Mouse (Mus musculus) neural tube, embryonic 13.5 days (tissue): ENCODE measurements around the gene Sema5b. TPM values are rescaled to one million over a fixed set of nuclear protein-coding genes. Genes with fewer than 3 reads are reported as not detected.

Source experiments
- ATAC-seq: fragments of 200-750 bp; cut with Nextera tagmentation; 2 replicates; pipeline ENCODE4 v1.8.0; 2017; ENCODE audit warnings: low read depth, mild to moderate bottlenecking, moderate TSS enrichment, moderate library complexity
- H3K27ac ChIP-seq: fragments of 300-500 bp; sonication (generic); replicated peaks from 2 replicates; pipeline ENCODE4 v1.5.1; 2015; ENCODE audit warnings: moderate library complexity, mild to moderate bottlenecking, inconsistent platforms
- H3K27me3 ChIP-seq: fragments of 300-500 bp; sonication (generic); 2 replicates; pipeline ENCODE4 v1.6.1; 2015; ENCODE audit warnings: mild to moderate bottlenecking, inconsistent platforms
- H3K36me3 ChIP-seq: fragments of 300-500 bp; sonication (generic); 2 replicates; pipeline ENCODE4 v1.6.1; 2015; ENCODE audit warnings: mild to moderate bottlenecking, inconsistent platforms
- H3K4me1 ChIP-seq: fragments of 300-500 bp; sonication (generic); replicated peaks from 2 replicates; pipeline ENCODE4 v1.6.1; 2015; ENCODE audit warnings: inconsistent platforms
- H3K4me2 ChIP-seq: fragments of 300-500 bp; sonication (generic); 2 replicates; pipeline ENCODE4 v1.6.1; 2015; ENCODE audit warnings: inconsistent platforms, mild to moderate bottlenecking, moderate library complexity
- H3K4me3 ChIP-seq: fragments of 300-500 bp; sonication (generic); 2 replicates; pipeline ENCODE4 v1.5.1; 2015; ENCODE audit warnings: mild to moderate bottlenecking, inconsistent platforms
- H3K9ac ChIP-seq: fragments of 300-500 bp; sonication (generic); 2 replicates; pipeline ENCODE4 v1.6.1; 2015; ENCODE audit warnings: moderate library complexity, mild to moderate bottlenecking, inconsistent platforms
- H3K9me3 ChIP-seq: fragments of 300-500 bp; sonication (generic); 2 replicates; pipeline ENCODE4 v1.6.1; 2016; ENCODE audit warnings: inconsistent platforms
- WGBS: fragments of 180-500 bp; shearing (Covaris S2); methylation state at CpG from one replicate; pipeline ENCODE4 v1.1.7; 2015; 5-methylcytosine and 5-hydroxymethylcytosine counted together
- polyA plus RNA-seq: library from polyadenylated mRNA; unstranded; fragments of >200 nt; fragmentation: Nextera tagmentation; extraction: Ambion mirVana; gene quantifications from 2 replicates; pipeline ENCODE4 v1.2.1, GENCODE M21; 2015

Sema5b gene
- polyA plus RNA-seq, 1 experiment from 2014 or later = 24.0 TPM

DNA sequence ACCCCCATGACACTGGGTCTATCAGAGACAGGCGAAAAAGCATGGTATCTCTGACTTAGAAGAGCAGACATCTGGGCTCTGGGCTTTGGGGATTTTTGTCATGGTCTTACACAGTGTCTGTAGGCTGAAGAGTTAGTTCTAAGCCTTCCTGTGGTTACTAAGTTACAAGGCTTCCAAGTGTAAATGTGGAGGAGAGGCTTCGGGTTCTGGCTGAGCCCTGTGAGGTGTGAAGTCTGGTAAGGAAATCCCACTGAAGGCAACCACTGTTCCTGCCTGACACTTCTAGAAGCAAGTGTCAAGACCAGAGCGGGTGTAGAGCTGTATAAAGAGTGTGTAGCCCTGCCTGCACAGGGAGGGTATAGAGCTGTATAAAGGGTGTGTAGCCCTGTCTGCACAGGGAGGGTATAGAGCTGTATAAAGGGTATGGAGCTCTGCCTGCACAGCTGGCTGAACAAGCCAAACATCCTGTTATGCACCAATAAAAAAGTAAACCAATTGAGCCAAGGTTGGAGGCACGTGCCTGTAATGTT lies 42.7 kb downstream of the Sema5b start:
- Histone ChIP-seq H3K4me3 (no peak overlapping the region), H3K9ac (no peak overlapping the region), H3K27me3 (no peaks in the 10 kb centered on the region; the same call in 1 of the 2 replicates), H3K9me3 (no peaks in the 10 kb centered on the region), H3K4me1 (peaks cover 84% of the 10 kb centered on the region), H3K27ac (no peak overlapping the region), H3K36me3 (no peaks in the 10 kb centered on the region), H3K4me2 (no peak overlapping the region)
- 64% methylated on average over 4 of the region's 4 CpGs for WGBS
- no peak for ATAC-seq

DNA sequence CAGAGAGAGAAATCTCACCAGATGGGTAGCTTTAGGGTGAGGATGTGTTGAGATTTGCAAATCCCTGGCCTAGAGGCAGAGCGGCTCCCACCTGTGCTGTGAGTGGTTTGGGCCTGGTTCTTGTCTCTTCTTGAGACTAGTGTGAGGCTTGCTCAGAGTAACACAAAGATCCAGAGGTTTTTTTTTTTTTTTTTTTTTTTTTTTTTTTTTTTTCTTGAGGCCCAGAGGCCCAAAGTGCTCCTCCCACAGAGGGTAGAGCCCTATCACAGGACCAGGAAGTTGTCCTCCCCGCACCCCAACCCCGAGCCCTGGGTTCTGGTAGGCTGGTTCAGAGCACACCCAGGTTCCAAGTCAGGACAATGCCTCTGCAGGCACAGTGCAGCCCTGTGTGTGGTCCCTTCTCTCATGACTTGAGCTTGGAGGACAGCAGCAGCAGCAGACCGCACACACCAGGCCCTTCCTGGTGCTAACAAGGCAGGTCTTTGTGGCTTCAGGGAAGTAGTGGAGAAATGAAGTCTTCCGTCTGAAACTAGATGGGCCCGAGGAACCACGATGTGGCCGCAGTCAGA lies 44.3 kb downstream of the Sema5b start:
- Histone ChIP-seq H3K4me1 (peaks cover 94% of the 10 kb centered on the region), H3K36me3 (no peaks in the 10 kb centered on the region), H3K9me3 (no peaks in the 10 kb centered on the region), H3K9ac (no peak overlapping the region), H3K4me3 (no peak overlapping the region), H3K27ac (no peak overlapping the region; the same call in 1 of the 2 replicates), H3K4me2 (no peak overlapping the region), H3K27me3 (no peaks in the 10 kb centered on the region)
- no peak for ATAC-seq
- WGBS = 61% methylated on average over 8 of the region's 8 CpGs

DNA sequence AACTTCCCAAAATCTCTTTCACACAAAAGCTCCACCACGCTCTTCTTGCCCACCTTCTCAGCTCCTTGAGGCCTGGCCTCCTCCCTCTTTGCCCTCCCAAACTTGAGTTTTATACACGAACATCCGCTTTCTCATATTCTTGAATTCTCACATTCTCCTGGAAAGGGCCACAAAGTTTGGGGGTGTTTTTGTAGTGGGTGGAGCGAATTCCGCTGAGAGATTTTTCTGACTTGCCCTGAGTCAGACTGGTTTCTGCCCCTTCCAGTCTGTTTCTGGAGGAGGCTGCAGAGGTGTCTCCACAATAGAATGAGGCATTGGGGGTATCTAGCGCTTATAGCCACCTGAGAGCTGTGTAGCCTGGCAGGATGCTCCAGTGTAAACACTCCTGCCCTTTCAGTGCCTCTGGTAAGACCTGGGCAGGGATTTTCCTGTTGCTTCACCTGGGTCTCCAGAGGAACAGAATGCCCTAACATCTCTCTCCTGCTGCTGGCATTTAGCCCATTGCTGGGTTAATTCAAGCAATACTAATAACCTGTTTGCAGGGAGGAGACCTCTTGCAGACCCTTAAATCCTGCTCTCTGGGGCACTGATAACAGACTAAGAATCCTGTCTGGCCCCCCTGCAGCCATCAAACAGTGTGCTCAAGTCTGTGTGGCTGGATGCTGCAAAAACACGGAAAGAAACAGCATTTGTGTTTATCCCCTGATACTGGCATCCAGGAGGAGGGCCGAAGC lies 46.3 kb downstream of the Sema5b start:
- 48% methylated on average over 8 of the region's 8 CpGs for WGBS
- H3K4me3 ChIP-seq = no peak overlapping the region
- peak overlapping the region; percentile 76 for H3K27ac ChIP-seq
- no peaks in the 10 kb centered on the region for H3K27me3 ChIP-seq
- H3K9ac ChIP-seq = peak overlapping the region; percentile 58; the same call in 1 of the 2 replicates
- peak overlapping the region; percentile 47 for H3K4me2 ChIP-seq
- no peaks in the 10 kb centered on the region for H3K9me3 ChIP-seq
- H3K36me3 ChIP-seq = no peaks in the 10 kb centered on the region
- H3K4me1 ChIP-seq = peaks cover 93% of the 10 kb centered on the region
- ATAC-seq = 0 out of 2 replicates have a peak, but pooled peaks have one; percentile 0

DNA sequence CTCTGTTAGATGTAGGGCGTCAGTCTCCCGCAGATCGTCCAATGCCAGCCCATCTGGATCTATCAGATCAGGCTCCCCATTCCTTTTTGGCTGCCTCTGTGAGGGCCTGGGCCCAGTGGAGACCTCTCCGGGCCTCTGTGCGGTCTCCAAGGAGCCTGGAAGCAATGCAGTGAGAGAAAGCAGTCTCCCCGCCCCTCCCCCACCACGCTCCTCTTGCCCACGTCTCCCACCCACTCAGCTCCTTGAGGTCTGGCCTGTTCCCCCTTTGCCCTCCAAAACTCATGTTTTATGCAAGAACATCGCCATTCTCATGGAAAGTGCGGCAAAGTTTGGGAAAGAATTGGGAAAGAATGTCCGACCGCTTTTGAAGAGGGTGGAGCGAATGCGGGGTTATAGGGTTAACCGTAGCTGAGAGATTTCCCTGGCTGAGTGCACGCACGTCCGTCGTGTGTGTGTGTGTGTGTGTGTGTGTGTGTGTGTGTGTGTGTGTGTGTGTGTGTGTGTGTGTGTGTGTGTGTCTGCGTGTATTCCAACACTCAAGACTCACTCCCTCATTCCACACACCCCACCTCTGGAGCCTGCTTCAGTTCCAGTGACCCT lies 47.0 kb downstream of the Sema5b start:
- peak; percentile 70 for ATAC-seq
- Histone ChIP-seq H3K9me3 (no peaks in the 10 kb centered on the region), H3K4me2 (peak overlapping the region; percentile 47), H3K9ac (peak overlapping the region; percentile 58; the same call in 1 of the 2 replicates), H3K27ac (peak overlapping the region; percentile 76), H3K27me3 (no peaks in the 10 kb centered on the region), H3K4me3 (peak overlapping the region; percentile 11; the same call in 1 of the 2 replicates), H3K4me1 (peaks cover 95% of the 10 kb centered on the region), H3K36me3 (no peaks in the 10 kb centered on the region)
- 2% methylated on average over 20 of the region's 20 CpGs for WGBS

DNA sequence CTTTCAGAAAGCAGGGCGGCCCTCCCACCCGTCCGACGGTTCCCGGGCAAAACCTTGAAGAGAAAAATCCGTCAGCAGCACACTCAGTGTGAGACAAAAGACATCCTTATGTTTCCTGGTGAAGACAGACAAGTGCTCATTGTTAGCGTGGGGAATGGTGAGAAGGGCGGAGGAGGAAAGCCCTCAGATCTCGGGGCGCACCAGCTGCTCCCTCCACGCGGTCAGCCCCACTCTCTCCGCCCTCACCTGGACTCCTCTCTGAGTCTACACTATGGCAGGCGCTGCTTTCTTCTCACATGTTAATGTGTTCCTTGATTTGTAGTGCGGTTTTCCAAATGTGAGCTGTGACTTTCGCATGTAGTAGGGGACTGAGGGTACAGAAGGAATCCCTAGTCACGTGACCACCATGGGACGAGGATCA lies 47.8 kb downstream of the Sema5b start:
- Histone ChIP-seq H3K9ac (peak overlapping the region; percentile 39; the same call in 1 of the 2 replicates), H3K4me3 (0 out of 2 replicates have a peak overlapping the region, but pooled peaks have one; percentile 5), H3K36me3 (no peaks in the 10 kb centered on the region), H3K9me3 (no peaks in the 10 kb centered on the region), H3K4me1 (peaks cover 89% of the 10 kb centered on the region), H3K27ac (peak overlapping the region; percentile 76), H3K27me3 (no peaks in the 10 kb centered on the region), H3K4me2 (peak overlapping the region; percentile 45)
- no peak for ATAC-seq
- 4% methylated on average over 18 of the region's 18 CpGs for WGBS

DNA sequence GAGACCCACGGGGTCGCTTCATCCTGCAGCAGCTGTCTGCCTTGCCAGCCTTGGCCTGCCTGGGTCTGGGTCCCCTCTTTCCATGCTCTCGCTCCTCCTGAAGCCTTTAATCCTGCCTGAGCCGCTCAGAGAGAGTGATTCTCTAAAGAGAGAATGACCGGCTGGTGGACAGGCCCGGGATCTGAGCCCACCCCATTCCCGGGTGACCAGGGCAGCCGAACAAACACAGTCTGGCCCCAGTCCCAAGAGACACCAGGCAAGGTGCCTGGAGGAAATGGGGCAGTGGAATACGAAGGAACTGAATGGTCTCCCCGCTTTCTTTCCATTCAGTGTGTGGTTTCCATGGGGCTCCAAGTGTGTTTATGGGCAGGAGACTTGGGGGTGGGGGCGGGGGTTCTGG lies 50.8 kb downstream of the Sema5b start:
- Histone ChIP-seq H3K4me3 (no peak overlapping the region), H3K9ac (no peak overlapping the region), H3K4me1 (peaks cover 79% of the 10 kb centered on the region), H3K36me3 (no peaks in the 10 kb centered on the region), H3K9me3 (no peaks in the 10 kb centered on the region), H3K4me2 (peak overlapping the region; percentile 1; the same call in 1 of the 2 replicates), H3K27me3 (no peaks in the 10 kb centered on the region), H3K27ac (peak overlapping the region; percentile 84)
- ATAC-seq = peak; percentile 21; the same call in 1 of the 2 replicates
- 15% methylated on average over 11 of the region's 11 CpGs for WGBS

DNA sequence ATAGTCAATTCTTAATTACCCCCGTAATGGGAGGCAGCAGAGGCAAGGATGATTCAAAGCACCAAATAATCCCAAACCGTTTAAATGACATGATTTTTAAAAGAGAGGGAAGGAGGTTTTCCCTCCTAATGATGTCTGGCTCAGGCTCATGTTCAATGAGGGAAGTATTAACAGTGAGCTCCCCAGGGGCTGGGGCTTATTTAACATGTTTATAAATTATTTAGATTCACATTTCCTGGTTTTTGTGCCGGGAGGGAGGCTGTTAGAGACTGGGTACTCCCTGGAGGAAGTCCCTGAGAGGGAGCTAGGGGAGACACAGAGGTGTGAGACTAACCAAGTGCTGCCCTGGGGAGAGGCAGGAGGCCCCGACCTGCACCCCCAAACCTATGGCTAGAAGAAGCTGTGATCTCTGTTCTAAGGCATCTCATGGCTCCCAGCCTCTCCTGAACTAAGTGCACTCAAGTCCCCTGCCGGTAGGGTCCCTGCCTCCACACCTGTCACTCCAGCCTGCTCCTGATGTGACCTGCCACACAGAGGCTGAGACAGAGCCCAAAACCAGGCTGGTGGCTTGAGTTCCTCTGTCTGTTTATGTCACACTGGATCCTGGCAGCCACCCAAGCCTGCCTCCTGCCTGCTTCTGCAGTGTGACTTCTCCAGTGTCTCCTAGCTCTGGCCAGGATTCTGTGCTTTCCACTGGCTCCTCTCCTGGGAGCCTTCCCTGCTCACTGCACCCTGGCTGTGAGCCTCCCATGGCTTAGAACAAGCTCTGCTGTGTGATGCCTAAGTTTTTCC lies 51.5 kb downstream of the Sema5b start:
- no peak overlapping the region for H3K4me3 ChIP-seq
- H3K36me3 ChIP-seq = no peaks in the 10 kb centered on the region
- H3K4me1 ChIP-seq = peaks cover 79% of the 10 kb centered on the region
- peak; percentile 23; the same call in 1 of the 2 replicates for ATAC-seq
- 18% methylated on average over 5 of the region's 5 CpGs for WGBS
- no peaks in the 10 kb centered on the region for H3K27me3 ChIP-seq
- peak overlapping the region; percentile 84 for H3K27ac ChIP-seq
- no peaks in the 10 kb centered on the region for H3K9me3 ChIP-seq
- H3K9ac ChIP-seq = no peak overlapping the region
- H3K4me2 ChIP-seq = 0 out of 2 replicates have a peak overlapping the region, but pooled peaks have one; percentile 2

DNA sequence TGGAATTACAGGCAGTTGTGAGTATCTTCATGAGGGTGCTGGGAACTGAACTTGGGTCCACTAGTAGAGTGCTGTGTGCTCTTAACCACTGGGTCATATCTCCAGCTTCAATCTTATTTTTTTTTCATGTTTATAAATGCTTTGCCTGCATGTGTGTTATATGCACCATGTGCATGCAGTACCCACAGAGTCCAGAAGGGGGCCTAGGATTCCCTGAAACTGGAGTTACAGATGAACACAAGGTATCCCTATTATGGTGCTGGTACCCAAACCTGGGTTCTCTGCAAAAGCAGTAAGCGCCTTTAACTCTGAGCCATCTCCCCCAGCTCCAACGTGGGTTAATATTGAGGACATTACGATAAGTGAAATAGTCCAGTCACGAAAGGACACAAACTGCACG lies 52.5 kb downstream of the Sema5b start:
- WGBS = 96% methylated on average over 5 of the region's 5 CpGs
- H3K27me3 ChIP-seq = no peaks in the 10 kb centered on the region
- no peaks in the 10 kb centered on the region for H3K9me3 ChIP-seq
- no peak overlapping the region for H3K27ac ChIP-seq
- H3K4me3 ChIP-seq = no peak overlapping the region
- H3K4me1 ChIP-seq = peaks cover 78% of the 10 kb centered on the region
- H3K9ac ChIP-seq = no peak overlapping the region
- ATAC-seq = no peak
- H3K4me2 ChIP-seq = no peak overlapping the region
- no peaks in the 10 kb centered on the region for H3K36me3 ChIP-seq

DNA sequence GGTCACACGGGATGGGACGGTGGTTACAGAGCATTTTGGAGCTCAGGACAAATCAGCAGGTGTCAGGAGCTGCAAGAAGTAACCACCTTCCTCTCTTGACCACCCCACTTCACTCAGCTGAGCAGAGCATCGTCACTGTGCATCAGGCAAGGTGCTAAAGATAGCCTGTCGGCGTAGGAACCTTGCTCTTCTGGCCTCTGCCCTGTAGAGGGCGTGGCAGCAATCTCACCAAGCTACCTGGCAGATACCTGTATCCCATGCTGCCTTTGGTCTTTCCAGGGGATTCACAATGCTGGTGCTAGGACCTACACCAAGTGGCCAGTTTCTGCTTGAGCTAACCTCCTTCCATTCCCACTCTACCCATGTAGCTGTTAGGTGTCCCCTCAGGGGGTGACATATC lies 55.3 kb downstream of the Sema5b start:
- Histone ChIP-seq H3K4me3 (no peak overlapping the region), H3K9ac (no peak overlapping the region), H3K4me2 (no peak overlapping the region), H3K36me3 (no peaks in the 10 kb centered on the region), H3K27ac (peak overlapping the region; percentile 81), H3K4me1 (peaks cover 70% of the 10 kb centered on the region), H3K9me3 (no peaks in the 10 kb centered on the region), H3K27me3 (no peaks in the 10 kb centered on the region)
- ATAC-seq = no peak
- 65% methylated on average over 6 of the region's 6 CpGs for WGBS

DNA sequence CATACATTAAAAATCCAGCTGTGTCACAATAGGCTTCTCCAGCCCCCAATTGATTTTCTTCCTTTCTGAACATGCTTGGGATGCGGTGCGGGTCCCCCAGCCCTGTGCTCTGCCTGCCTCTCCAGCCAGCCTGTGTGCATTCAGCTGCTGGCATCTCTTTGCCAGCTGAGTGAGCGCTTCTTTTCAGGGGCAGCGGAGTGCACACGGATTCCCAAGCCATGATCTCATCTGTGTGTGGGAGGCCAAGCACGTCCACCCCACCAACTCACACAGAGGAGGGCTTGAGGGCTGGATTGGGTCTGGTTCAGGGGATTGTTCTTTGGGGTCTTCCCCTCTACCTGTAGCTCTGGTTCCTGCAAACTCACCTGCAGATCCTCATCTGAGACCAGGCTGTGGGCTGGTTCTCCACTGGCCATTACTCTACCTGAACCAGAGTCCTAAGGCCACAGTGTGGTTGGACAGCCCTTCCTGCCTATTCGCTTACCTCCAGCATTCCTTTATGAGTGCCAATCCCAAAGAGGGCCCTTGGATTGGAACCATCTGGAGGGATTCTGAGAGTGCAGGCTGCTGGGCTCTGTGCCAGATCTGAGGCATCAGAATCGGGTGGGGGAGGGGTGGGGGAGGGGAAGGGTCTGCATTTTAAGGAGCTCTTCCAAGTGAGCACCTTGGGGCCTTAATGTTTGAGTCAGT lies 55.9 kb downstream of the Sema5b start:
- Histone ChIP-seq H3K9me3 (no peaks in the 10 kb centered on the region), H3K4me3 (no peak overlapping the region), H3K4me1 (peaks cover 66% of the 10 kb centered on the region), H3K27ac (peak overlapping the region; percentile 81), H3K4me2 (no peak overlapping the region), H3K27me3 (no peaks in the 10 kb centered on the region), H3K36me3 (no peaks in the 10 kb centered on the region), H3K9ac (no peak overlapping the region)
- ATAC-seq = peak; percentile 49
- 23% methylated on average over 8 of the region's 8 CpGs for WGBS

DNA sequence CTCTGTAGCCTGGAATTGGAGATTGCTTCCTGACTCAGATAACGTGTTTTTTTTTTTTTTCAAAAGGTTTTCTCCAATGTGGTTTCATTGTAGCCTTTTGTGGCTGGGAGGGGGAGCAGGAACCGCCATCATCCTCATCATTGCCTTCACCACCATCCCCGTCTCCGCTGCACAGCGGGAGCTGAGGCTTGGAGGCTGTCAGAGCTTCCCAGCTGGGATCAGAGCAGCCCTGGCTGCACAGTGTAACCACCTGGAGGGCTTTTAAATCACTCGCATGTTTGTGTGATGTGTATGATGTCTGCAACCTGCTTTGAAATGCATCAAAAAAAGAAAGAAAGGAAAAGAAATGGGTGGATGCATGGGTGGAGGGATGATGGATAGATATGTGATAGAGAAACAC lies 57.0 kb downstream of the Sema5b start:
- ATAC-seq = no peak
- Histone ChIP-seq H3K4me2 (no peak overlapping the region), H3K9me3 (no peaks in the 10 kb centered on the region), H3K27me3 (no peaks in the 10 kb centered on the region), H3K27ac (peak overlapping the region; percentile 33; the same call in 1 of the 2 replicates), H3K36me3 (no peaks in the 10 kb centered on the region), H3K4me1 (peaks cover 64% of the 10 kb centered on the region), H3K9ac (no peak overlapping the region), H3K4me3 (no peak overlapping the region)
- WGBS = 14% methylated on average over 6 of the region's 6 CpGs
